Mouse (Mus musculus) retina, postnatal 7 days (tissue): ENCODE measurements around the gene Slc16a14.

ENCODE experiments used
- DNase-seq: peaks from one replicate; pipeline ENCODE4 v3.0.0-alpha.2; 2012; ENCODE audit warnings: low read depth, low spot score

The Slc16a14 gene

GRCm38 (mm10) chr1:84868311-84868710 lies 66.6 kb downstream of the Slc16a14 start:
- DNase-seq: no peak

GRCm38 (mm10) chr1:84866706-84867230 lies 68.2 kb downstream of the Slc16a14 start:
- DNase-seq: no peak

- no peak for DNase-seq
Measured at GRCm38 (mm10) chr1:84866231-84866630, 68.7 kb downstream of the Slc16a14 start.

GRCm38 (mm10) chr1:84864645-84865044 lies 70.3 kb downstream of the Slc16a14 start:
- no peak for DNase-seq

- no peak for DNase-seq
Measured at GRCm38 (mm10) chr1:84861255-84861630, 73.7 kb downstream of the Slc16a14 start.

GRCm38 (mm10) chr1:84860360-84861254 lies 74.3 kb downstream of the Slc16a14 start:
- no peak for DNase-seq

GRCm38 (mm10) chr1:84859597-84859996 lies 75.3 kb downstream of the Slc16a14 start:
- no peak for DNase-seq
